Mouse (Mus musculus): Measurements from ENCODE around the gene Ppib.

DNA sequence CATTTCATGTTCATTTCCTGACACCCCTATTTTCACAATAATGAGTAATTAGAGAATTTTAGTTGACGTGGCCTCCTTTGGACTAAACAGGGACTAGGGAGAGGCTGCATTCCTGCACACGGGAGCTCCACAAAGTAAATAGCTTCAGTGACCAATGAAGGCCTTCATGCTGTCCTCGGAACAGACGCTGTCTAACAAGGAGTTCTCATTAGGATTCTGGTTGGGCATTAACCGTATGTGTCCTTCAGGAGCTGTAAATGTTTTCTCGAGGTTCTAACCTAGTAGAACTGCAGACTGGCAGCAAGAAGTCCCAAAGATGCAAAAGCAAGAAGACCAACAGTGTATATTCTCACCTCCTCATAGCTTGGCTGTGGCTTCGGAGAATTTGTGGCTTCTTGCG lies 45.1 kb downstream of the Ppib start:
- TF ChIP-seq EP300 (optimal IDR thresholded peaks at IDR 0.05) (no peak), CTCF (IDR thresholded peaks at IDR 0.05; ENCODE audit: low read depth) (no peak)

All from stomach, postnatal 0 days (tissue).